Mouse (Mus musculus) forebrain, embryonic 16.5 days (tissue): ENCODE measurements around the gene Plk5. TPM values are rescaled to one million over a fixed set of nuclear protein-coding genes. Genes with fewer than 3 reads are reported as not detected.

Source experiments
- ATAC-seq: fragments of 200-750 bp; cut with Nextera tagmentation; 2 replicates; pipeline ENCODE4 v1.8.0; 2017; ENCODE audit warnings: mild to moderate bottlenecking, moderate library complexity
- H3K27ac ChIP-seq: fragments of 300-500 bp; sonication (generic); 2 replicates; pipeline ENCODE4 v1.5.1; 2014; ENCODE audit warnings: low read length, control low read depth
- H3K27me3 ChIP-seq: fragments of 300-500 bp; sonication (generic); replicated peaks from 2 replicates; pipeline ENCODE4 v1.6.1; 2014; ENCODE audit warnings: low read length; ENCODE audit not compliant: control insufficient read depth, insufficient read depth
- H3K36me3 ChIP-seq: fragments of 300-500 bp; sonication (generic); 2 replicates; pipeline ENCODE4 v1.6.1; 2014; ENCODE audit not compliant: control insufficient read depth, insufficient read depth
- H3K4me1 ChIP-seq: fragments of 300-500 bp; sonication (generic); replicated peaks from 2 replicates; pipeline ENCODE4 v1.6.1; 2014; ENCODE audit warnings: low read length; ENCODE audit not compliant: control insufficient read depth, insufficient read depth
- H3K4me2 ChIP-seq: fragments of 300-500 bp; sonication (generic); 2 replicates; pipeline ENCODE4 v1.6.1; 2014; ENCODE audit warnings: mild to moderate bottlenecking, low read length, control low read depth
- H3K4me3 ChIP-seq: fragments of 300-500 bp; sonication (generic); replicated peaks from 2 replicates; pipeline ENCODE4 v1.5.1; 2014; ENCODE audit warnings: mild to moderate bottlenecking, low read length, control low read depth
- H3K9ac ChIP-seq: fragments of 300-500 bp; sonication (generic); replicated peaks from 2 replicates; pipeline ENCODE4 v1.6.1; 2014; ENCODE audit warnings: low read depth, low read length, control low read depth
- H3K9me3 ChIP-seq: fragments of 300-500 bp; sonication (generic); 2 replicates; pipeline ENCODE4 v1.6.1; 2016; ENCODE audit warnings: low read length; ENCODE audit not compliant: control insufficient read depth
- WGBS: fragments of 180-500 bp; shearing (Covaris S2); extraction: QIAGEN DNeasy Blood & Tissue Kit; methylation state at CpG from one replicate; pipeline ENCODE4 v1.1.7; 2014; 5-methylcytosine and 5-hydroxymethylcytosine counted together
- polyA plus RNA-seq: library from polyadenylated mRNA; unstranded; fragments of >200 nt; fragmentation: Nextera tagmentation; extraction: Ambion mirVana; gene quantifications from 2 replicates; pipeline ENCODE4 v1.2.1, GENCODE M21; 2015

The Plk5 gene
- polyA plus RNA-seq, 1 experiment from 2014 or later, result 4.5 TPM

GRCm38 (mm10) chr10:80390697-80391096 lies 34.4 kb downstream of the Plk5 start:
- peaks cover 43% of the 10 kb centered on the region for H3K36me3 ChIP-seq
- H3K9me3 ChIP-seq, result no peaks in the 10 kb centered on the region
- no peak overlapping the region for H3K9ac ChIP-seq
- ATAC-seq, result no peak
- H3K27me3 ChIP-seq, result no peaks in the 10 kb centered on the region
- 81% methylated on average over 9 of the region's 9 CpGs for WGBS
- peaks cover 7% of the 10 kb centered on the region for H3K4me1 ChIP-seq
- no peak overlapping the region for H3K4me3 ChIP-seq
- no peak overlapping the region for H3K4me2 ChIP-seq
- no peak overlapping the region for H3K27ac ChIP-seq

GRCm38 (mm10) chr10:80392687-80393086 lies 36.4 kb downstream of the Plk5 start:
- Histone ChIP-seq H3K9me3 (no peaks in the 10 kb centered on the region), H3K4me3 (no peak overlapping the region), H3K9ac (no peak overlapping the region), H3K27me3 (no peaks in the 10 kb centered on the region), H3K27ac (no peak overlapping the region), H3K4me2 (no peak overlapping the region), H3K4me1 (peaks cover 19% of the 10 kb centered on the region), H3K36me3 (peaks cover 43% of the 10 kb centered on the region)
- 97% methylated on average over 5 of the region's 5 CpGs for WGBS
- no peak for ATAC-seq

GRCm38 (mm10) chr10:80395025-80395627 lies 38.9 kb downstream of the Plk5 start:
- no peak for ATAC-seq
- Histone ChIP-seq H3K4me3 (no peak overlapping the region), H3K4me2 (no peak overlapping the region)

GRCm38 (mm10) chr10:80396822-80397523 lies 40.7 kb downstream of the Plk5 start:
- Histone ChIP-seq H3K4me3 (peak overlapping the region; percentile 71), H3K27ac (0 out of 2 replicates have a peak overlapping the region, but pooled peaks have one; percentile 3), H3K4me1 (peaks cover 23% of the 10 kb centered on the region), H3K4me2 (peak overlapping the region; percentile 96), H3K36me3 (peaks cover 34% of the 10 kb centered on the region), H3K27me3 (no peaks in the 10 kb centered on the region), H3K9me3 (no peaks in the 10 kb centered on the region), H3K9ac (peak overlapping the region; percentile 89)
- no peak for ATAC-seq
- WGBS, result 86% methylated on average over 11 of the region's 11 CpGs

More at GRCm38 (mm10) chr10:80395025-80395627, 38.9 kb downstream of the Plk5 start:
- 95% methylated on average over 35 of the region's 35 CpGs for WGBS
- H3K36me3 ChIP-seq, result peaks cover 43% of the 10 kb centered on the region
- H3K27ac ChIP-seq, result no peak overlapping the region
- no peaks in the 10 kb centered on the region for H3K27me3 ChIP-seq
- H3K4me1 ChIP-seq, result peaks cover 18% of the 10 kb centered on the region
- no peaks in the 10 kb centered on the region for H3K9me3 ChIP-seq
- H3K9ac ChIP-seq, result no peak overlapping the region

GRCm38 (mm10) chr10:80397524-80398173 lies 41.4 kb downstream of the Plk5 start:
- Histone ChIP-seq H3K27me3 (no peaks in the 10 kb centered on the region), H3K4me2 (peak overlapping the region; percentile 96), H3K9ac (peak overlapping the region; percentile 89), H3K4me3 (peak overlapping the region; percentile 71), H3K36me3 (peaks cover 32% of the 10 kb centered on the region), H3K9me3 (no peaks in the 10 kb centered on the region), H3K27ac (peak overlapping the region; percentile 99), H3K4me1 (peaks cover 23% of the 10 kb centered on the region)
- ATAC-seq, result no peak
- WGBS, result 38% methylated on average over 8 of the region's 8 CpGs

GRCm38 (mm10) chr10:80398174-80398535 lies 41.9 kb downstream of the Plk5 start:
- H3K4me1 ChIP-seq, result peaks cover 23% of the 10 kb centered on the region
- ATAC-seq, result no peak
- H3K27me3 ChIP-seq, result no peaks in the 10 kb centered on the region
- peaks cover 30% of the 10 kb centered on the region for H3K36me3 ChIP-seq
- peak overlapping the region; percentile 71 for H3K4me3 ChIP-seq
- WGBS, result 0% methylated on average over 1 of the region's 1 CpGs
- peak overlapping the region; percentile 99 for H3K27ac ChIP-seq
- H3K9me3 ChIP-seq, result no peaks in the 10 kb centered on the region
- H3K9ac ChIP-seq, result peak overlapping the region; percentile 89
- peak overlapping the region; percentile 96 for H3K4me2 ChIP-seq

GRCm38 (mm10) chr10:80398719-80399190 lies 42.5 kb downstream of the Plk5 start:
- Histone ChIP-seq H3K27me3 (no peaks in the 10 kb centered on the region), H3K9ac (peak overlapping the region; percentile 89), H3K4me2 (peak overlapping the region; percentile 96), H3K27ac (peak overlapping the region; percentile 99), H3K36me3 (peaks cover 31% of the 10 kb centered on the region), H3K4me3 (peak overlapping the region; percentile 71), H3K9me3 (no peaks in the 10 kb centered on the region), H3K4me1 (peaks cover 23% of the 10 kb centered on the region)
- under 1% methylated on average over 59 of the region's 59 CpGs for WGBS
- ATAC-seq, result peak; percentile 77

GRCm38 (mm10) chr10:80399191-80399972 lies 43.1 kb downstream of the Plk5 start, which contains the start of gene Mbd3:
Mbd3 (minus strand) TSS chr10:80399550.
- under 1% methylated on average over 81 of the region's 82 CpGs for WGBS
- Histone ChIP-seq H3K27me3 (no peaks in the 10 kb centered on the region), H3K9ac (peak within 1 kb of the TSS; percentile 89), H3K27ac (peak within 1 kb of the TSS; percentile 99), H3K4me1 (peaks cover 23% of the 10 kb centered on the region), H3K36me3 (peaks cover 26% of the 10 kb centered on the region), H3K9me3 (no peaks in the 10 kb centered on the region), H3K4me3 (peak within 1 kb of the TSS; percentile 71), H3K4me2 (peak within 1 kb of the TSS; percentile 96)
- peak; percentile 97 for ATAC-seq
